Mouse (Mus musculus) thymus, postnatal 10 days (tissue): ENCODE measurements around the gene Zfp748.

Source experiments
- DNase-seq, 2 experiments: peaks; one replicate each; pipeline ENCODE4 v3.0.0; 2021; ENCODE audit warnings: low spot score in 2 of 2

Gene Zfp748

GRCm38 (mm10) chr13:67553730-67554129 lies at the start of gene Zfp748:
Gene Zfp748, minus strand, starts transcription at chr13:67553830.
- no peak for DNase-seq

- DNase-seq, result no peak
Measured at GRCm38 (mm10) chr13:67572591-67573189, 19.1 kb upstream of the Zfp748 start.

- peak; percentile 77 to 79 for DNase-seq
Measured at GRCm38 (mm10) chr13:67552505-67553346, 904 bp downstream of the Zfp748 start.

- DNase-seq, result no peak
Measured at GRCm38 (mm10) chr13:67545941-67546340, 7.7 kb downstream of the Zfp748 start.

- no peak for DNase-seq
Measured at GRCm38 (mm10) chr13:67527049-67527730, 26.4 kb downstream of the Zfp748 start.

- DNase-seq, result peak; percentile 90 to 91
Measured at GRCm38 (mm10) chr13:67525753-67526410, 27.7 kb downstream of the Zfp748 start, which contains the start of the genes Gm26965 and Zfp87. Gene Gm26965, minus strand, starts transcription at chr13:67526151. Gene Zfp87, minus strand, starts transcription at chr13:67526177.

- DNase-seq, result no peak
Measured at GRCm38 (mm10) chr13:67500908-67501307, 52.7 kb downstream of the Zfp748 start.

GRCm38 (mm10) chr13:67500084-67500719 lies 53.4 kb downstream of the Zfp748 start, which contains the start of gene Zfp58:
Gene Zfp58, minus strand, starts transcription at chr13:67500555.
- peak; percentile 71 to 74 for DNase-seq

- DNase-seq, result no peak
Measured at GRCm38 (mm10) chr13:67495631-67496030, 58.0 kb downstream of the Zfp748 start.
